Mouse (Mus musculus) hindbrain, embryonic 15.5 days (tissue): ENCODE data around the gene Galr3. TPM values are rescaled to one million over a fixed set of nuclear protein-coding genes. Genes with fewer than 3 reads are reported as not detected.

ENCODE experiments used
- ATAC-seq: fragments of 200-750 bp; cut with Nextera tagmentation; 2 replicates; pipeline ENCODE4 v1.8.0; 2017; ENCODE audit warnings: low read depth, moderate number of reproducible peaks, moderate TSS enrichment; ENCODE audit not compliant: low FRiP score
- H3K27ac ChIP-seq: fragments of 300-500 bp; sonication (generic); replicated peaks from 2 replicates; pipeline ENCODE4 v1.5.1; 2015; ENCODE audit warnings: mild to moderate bottlenecking, inconsistent platforms
- H3K27me3 ChIP-seq: fragments of 300-500 bp; sonication (generic); 2 replicates; pipeline ENCODE4 v1.6.1; 2015; ENCODE audit warnings: control low read depth, inconsistent platforms
- H3K36me3 ChIP-seq: fragments of 300-500 bp; sonication (generic); 2 replicates; pipeline ENCODE4 v1.6.1; 2015; ENCODE audit warnings: control low read depth, inconsistent platforms
- H3K4me1 ChIP-seq: fragments of 300-500 bp; sonication (generic); replicated peaks from 2 replicates; pipeline ENCODE4 v1.6.1; 2015; ENCODE audit warnings: control low read depth, inconsistent platforms
- H3K4me2 ChIP-seq: fragments of 300-500 bp; sonication (generic); 2 replicates; pipeline ENCODE4 v1.6.1; 2015; ENCODE audit warnings: moderate library complexity, mild to moderate bottlenecking, inconsistent platforms
- H3K4me3 ChIP-seq: fragments of 300-500 bp; sonication (generic); 2 replicates; pipeline ENCODE4 v1.5.1; 2015; ENCODE audit warnings: mild to moderate bottlenecking, inconsistent platforms
- H3K9ac ChIP-seq: fragments of 300-500 bp; sonication (generic); 2 replicates; pipeline ENCODE4 v1.6.1; 2015; ENCODE audit warnings: inconsistent platforms
- H3K9me3 ChIP-seq: fragments of 300-500 bp; sonication (generic); 2 replicates; pipeline ENCODE4 v1.6.1; 2016; ENCODE audit warnings: control low read depth, inconsistent platforms
- WGBS: fragments of 180-500 bp; shearing (Covaris S2); methylation state at CpG from one replicate; pipeline ENCODE4 v1.1.7; 2015; 5-methylcytosine and 5-hydroxymethylcytosine counted together
- polyA plus RNA-seq: library from polyadenylated mRNA; unstranded; fragments of >200 nt; fragmentation: Nextera tagmentation; extraction: Ambion mirVana; gene quantifications from 2 replicates; pipeline ENCODE4 v1.2.1, GENCODE M21; 2015

Gene Galr3
- polyA plus RNA-seq, 1 experiment from 2014 or later = 0.13 TPM

- H3K4me2 ChIP-seq = peak overlapping the region; percentile 59
- ATAC-seq = no peak
- peak overlapping the region; percentile 35 for H3K4me3 ChIP-seq
- peak overlapping the region; percentile 68 for H3K27ac ChIP-seq
- H3K9me3 ChIP-seq = no peaks in the 10 kb centered on the region
- H3K27me3 ChIP-seq = no peaks in the 10 kb centered on the region
- 8% methylated on average over 14 of the region's 14 CpGs for WGBS
- H3K4me1 ChIP-seq = peaks cover 22% of the 10 kb centered on the region
- peaks cover 23% of the 10 kb centered on the region for H3K36me3 ChIP-seq
- peak overlapping the region; percentile 35; the same call in 1 of the 2 replicates for H3K9ac ChIP-seq
These were observed 21.6 kb downstream of the Galr3 start for GRCm38 (mm10) chr15:79063160-79063740.

- H3K4me1 ChIP-seq = peaks cover 22% of the 10 kb centered on the region
- no peaks in the 10 kb centered on the region for H3K9me3 ChIP-seq
- H3K36me3 ChIP-seq = peaks cover 5% of the 10 kb centered on the region; the same call in 1 of the 2 replicates
- H3K27me3 ChIP-seq = no peaks in the 10 kb centered on the region
- no peak overlapping the region for H3K4me2 ChIP-seq
- WGBS = 65% methylated on average over 8 of the region's 8 CpGs
- H3K9ac ChIP-seq = no peak overlapping the region
- H3K4me3 ChIP-seq = no peak overlapping the region
- no peak for ATAC-seq
- H3K27ac ChIP-seq = no peak overlapping the region
These were observed 23.5 kb downstream of the Galr3 start for GRCm38 (mm10) chr15:79065086-79065770.

GRCm38 (mm10) chr15:79066276-79066675 lies 24.6 kb downstream of the Galr3 start:
- Histone ChIP-seq H3K9me3 (no peaks in the 10 kb centered on the region), H3K27me3 (no peaks in the 10 kb centered on the region), H3K36me3 (no peaks in the 10 kb centered on the region), H3K4me2 (no peak overlapping the region), H3K9ac (no peak overlapping the region), H3K27ac (no peak overlapping the region), H3K4me3 (no peak overlapping the region), H3K4me1 (peaks cover 15% of the 10 kb centered on the region)
- 62% methylated on average over 2 of the region's 2 CpGs for WGBS
- ATAC-seq = no peak

GRCm38 (mm10) chr15:79067631-79068030 lies 25.9 kb downstream of the Galr3 start:
- no peak overlapping the region for H3K9ac ChIP-seq
- H3K9me3 ChIP-seq = no peaks in the 10 kb centered on the region
- H3K36me3 ChIP-seq = no peaks in the 10 kb centered on the region
- no peak for ATAC-seq
- no peak overlapping the region for H3K4me3 ChIP-seq
- H3K27me3 ChIP-seq = no peaks in the 10 kb centered on the region
- H3K27ac ChIP-seq = no peak overlapping the region
- WGBS = 82% methylated on average over 3 of the region's 3 CpGs
- H3K4me1 ChIP-seq = peaks cover 6% of the 10 kb centered on the region
- H3K4me2 ChIP-seq = no peak overlapping the region

- Histone ChIP-seq H3K4me1 (peaks cover 3% of the 10 kb centered on the region), H3K9ac (no peak overlapping the region), H3K27me3 (no peaks in the 10 kb centered on the region), H3K9me3 (no peaks in the 10 kb centered on the region), H3K36me3 (no peaks in the 10 kb centered on the region), H3K27ac (no peak overlapping the region), H3K4me3 (no peak overlapping the region), H3K4me2 (no peak overlapping the region)
- WGBS = 80% methylated on average over 3 of the region's 3 CpGs
- ATAC-seq = no peak
These were observed 26.7 kb downstream of the Galr3 start for GRCm38 (mm10) chr15:79068416-79068815.

GRCm38 (mm10) chr15:79071117-79072039 lies 29.7 kb downstream of the Galr3 start:
- Histone ChIP-seq H3K4me2 (no peak overlapping the region), H3K4me1 (peaks cover 14% of the 10 kb centered on the region), H3K27ac (no peak overlapping the region), H3K9me3 (no peaks in the 10 kb centered on the region), H3K36me3 (peaks cover under 1% of the 10 kb centered on the region; the same call in 1 of the 2 replicates), H3K9ac (no peak overlapping the region), H3K27me3 (no peaks in the 10 kb centered on the region), H3K4me3 (no peak overlapping the region)
- no peak for ATAC-seq
- WGBS = 72% methylated on average over 5 of the region's 5 CpGs

GRCm38 (mm10) chr15:79073752-79074151 lies 32.1 kb downstream of the Galr3 start:
- H3K9me3 ChIP-seq = no peaks in the 10 kb centered on the region

GRCm38 (mm10) chr15:79074446-79074845 lies 32.8 kb downstream of the Galr3 start:
- no peaks in the 10 kb centered on the region for H3K9me3 ChIP-seq
- no peaks in the 10 kb centered on the region for H3K27me3 ChIP-seq
- H3K9ac ChIP-seq = peak overlapping the region; percentile 66
- peak overlapping the region; percentile 66 for H3K4me2 ChIP-seq
- no peak for ATAC-seq
- peak overlapping the region; percentile 73 for H3K27ac ChIP-seq
- 40% methylated on average over 10 of the region's 10 CpGs for WGBS
- H3K4me1 ChIP-seq = peaks cover 23% of the 10 kb centered on the region
- H3K36me3 ChIP-seq = peaks cover 27% of the 10 kb centered on the region
- peak overlapping the region; percentile 88 for H3K4me3 ChIP-seq

More at GRCm38 (mm10) chr15:79073752-79074151, 32.1 kb downstream of the Galr3 start:
- H3K4me3 ChIP-seq = no peak overlapping the region
- no peak overlapping the region for H3K27ac ChIP-seq
- H3K27me3 ChIP-seq = no peaks in the 10 kb centered on the region
- H3K9ac ChIP-seq = no peak overlapping the region
- ATAC-seq = no peak
- no peak overlapping the region for H3K4me2 ChIP-seq
- peaks cover 23% of the 10 kb centered on the region for H3K4me1 ChIP-seq
- H3K36me3 ChIP-seq = peaks cover 20% of the 10 kb centered on the region

- peaks cover 23% of the 10 kb centered on the region for H3K4me1 ChIP-seq
- H3K36me3 ChIP-seq = peaks cover 33% of the 10 kb centered on the region
- H3K9me3 ChIP-seq = no peaks in the 10 kb centered on the region
- H3K4me2 ChIP-seq = peak within 1 kb of the TSS; percentile 66
- no peaks in the 10 kb centered on the region for H3K27me3 ChIP-seq
- H3K4me3 ChIP-seq = peak within 1 kb of the TSS; percentile 88
- WGBS = under 1% methylated on average over 49 of the region's 49 CpGs
- peak; percentile 92 for ATAC-seq
- H3K27ac ChIP-seq = peak within 1 kb of the TSS; percentile 73
- peak within 1 kb of the TSS; percentile 66 for H3K9ac ChIP-seq
These were observed 33.3 kb downstream of the Galr3 start, which contains the start of gene Eif3l for GRCm38 (mm10) chr15:79074913-79075532. Gene Eif3l, plus strand, starts transcription at chr15:79075179.

- H3K27me3 ChIP-seq = no peaks in the 10 kb centered on the region
- peaks cover 23% of the 10 kb centered on the region for H3K4me1 ChIP-seq
- peak overlapping the region; percentile 66 for H3K4me2 ChIP-seq
- 39% methylated on average over 15 of the region's 15 CpGs for WGBS
- peak overlapping the region; percentile 88 for H3K4me3 ChIP-seq
- H3K36me3 ChIP-seq = peaks cover 37% of the 10 kb centered on the region
- H3K27ac ChIP-seq = no peak overlapping the region
- no peak for ATAC-seq
- H3K9ac ChIP-seq = peak overlapping the region; percentile 66
- H3K9me3 ChIP-seq = no peaks in the 10 kb centered on the region
These were observed 34.1 kb downstream of the Galr3 start for GRCm38 (mm10) chr15:79075658-79076365.

- peaks cover 18% of the 10 kb centered on the region for H3K4me1 ChIP-seq
- no peaks in the 10 kb centered on the region for H3K27me3 ChIP-seq
- H3K27ac ChIP-seq = no peak overlapping the region
- WGBS = 99% methylated on average over 7 of the region's 7 CpGs
- peaks cover 75% of the 10 kb centered on the region for H3K36me3 ChIP-seq
- no peaks in the 10 kb centered on the region for H3K9me3 ChIP-seq
- no peak overlapping the region for H3K9ac ChIP-seq
- H3K4me3 ChIP-seq = no peak overlapping the region
- H3K4me2 ChIP-seq = no peak overlapping the region
- ATAC-seq = no peak
These were observed 37.9 kb downstream of the Galr3 start for GRCm38 (mm10) chr15:79079567-79079966.
